Mouse (Mus musculus): ENCODE data around the gene Rnf2.

Rnf2 gene

DNA sequence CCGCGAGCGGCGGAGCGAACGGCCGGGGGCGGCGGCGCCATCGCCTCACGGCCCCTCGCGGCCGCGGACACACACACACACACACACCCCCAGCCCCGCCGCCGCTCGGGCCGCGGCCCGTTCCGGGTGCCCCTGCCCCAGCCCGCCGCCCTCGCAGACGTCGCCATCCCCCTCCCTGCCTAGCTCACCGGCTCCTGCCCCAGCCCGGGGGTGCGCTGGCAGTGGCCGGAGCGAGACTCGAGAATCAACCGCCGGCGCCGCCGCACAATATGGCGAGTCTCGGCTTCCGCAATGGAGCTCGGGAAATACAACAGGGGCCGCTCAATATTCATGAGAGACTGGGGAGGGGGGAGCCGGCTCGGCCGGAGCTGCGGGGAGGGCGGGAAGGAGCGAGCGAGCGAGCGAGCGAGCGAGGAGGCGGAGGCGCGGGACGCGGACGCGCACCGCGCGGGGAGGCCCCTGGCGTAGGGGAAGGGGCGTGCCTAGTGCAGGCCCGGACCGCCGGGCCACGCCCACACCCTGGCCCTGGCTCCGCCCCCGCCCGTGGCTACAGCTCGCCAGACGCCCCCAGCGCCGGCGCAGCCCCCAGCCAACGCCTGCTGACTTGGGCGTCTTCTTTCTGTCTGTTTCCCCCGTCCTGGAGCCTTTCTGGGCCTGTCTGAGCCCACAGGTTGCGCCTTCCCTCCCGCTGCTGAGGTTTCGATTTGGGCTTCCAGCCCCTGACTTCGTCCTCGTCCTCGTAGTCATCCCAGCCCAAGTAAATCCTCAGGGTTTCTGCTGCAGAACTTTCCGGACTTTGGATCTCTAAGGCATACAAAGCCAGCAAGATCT lies at the start of gene Rnf2:
Rnf2 (minus strand) TSS at position 425 of the 831 bp plus-strand sequence.
- peak; percentile 80 to 86 for DNase-seq (ENCODE audit: low spot score in 2 of 2)

DNA sequence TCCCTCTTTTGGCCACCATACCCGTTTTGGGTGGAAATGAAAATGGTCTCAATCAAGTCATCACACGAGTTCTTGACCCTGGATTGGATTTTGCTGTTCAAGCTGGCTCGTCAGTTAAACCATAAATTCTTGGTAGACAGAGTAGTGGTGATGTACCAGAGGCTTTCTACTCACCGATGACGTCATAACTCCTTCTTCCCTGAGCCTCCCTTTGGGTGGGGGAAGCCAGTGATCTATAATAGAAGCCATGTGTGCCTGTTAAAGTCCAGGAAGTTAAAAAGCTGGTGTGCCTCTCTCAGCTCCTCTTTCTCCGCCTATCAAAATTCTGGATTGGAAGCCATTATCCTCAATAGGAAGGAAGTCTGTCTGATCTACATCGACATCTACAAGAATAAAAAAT lies 49.0 kb upstream of the Rnf2 start:
- no peak for DNase-seq (ENCODE audit: low spot score in 2 of 2)

DNA sequence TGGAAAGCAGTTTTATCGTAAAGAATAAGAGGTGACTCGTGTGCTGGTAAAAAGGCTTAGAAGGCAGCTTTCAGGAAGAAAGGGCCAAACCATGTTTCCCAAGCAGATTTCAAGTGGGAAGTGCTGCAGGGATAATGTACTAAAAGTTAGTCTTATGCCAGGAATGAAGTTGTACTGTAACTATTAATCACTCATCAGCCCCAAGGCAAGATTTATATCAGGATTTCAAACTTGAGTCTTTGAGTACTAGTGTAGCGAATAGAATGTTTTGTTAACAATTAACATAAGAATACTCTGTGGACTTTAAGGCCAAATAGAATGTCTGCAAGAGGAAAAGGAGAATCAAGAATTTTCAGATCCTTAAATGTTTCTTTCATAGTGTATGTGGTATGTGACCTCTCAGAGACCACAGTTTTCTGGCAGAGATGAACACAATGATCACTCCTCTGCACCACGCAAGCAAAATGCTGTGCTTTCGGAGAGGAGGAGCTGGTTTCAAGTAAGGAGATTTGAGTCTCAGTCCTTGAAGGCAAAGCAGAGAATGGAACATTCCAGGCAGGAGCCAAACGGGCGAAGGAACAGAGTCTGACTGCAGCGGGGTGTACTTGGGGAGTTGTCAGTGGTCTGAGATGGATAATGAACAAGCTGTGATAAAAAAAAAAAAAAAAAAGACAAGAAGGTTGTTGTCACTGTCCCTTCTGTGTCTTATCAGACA lies 48.3 kb upstream of the Rnf2 start:
- no peak for DNase-seq (ENCODE audit: low spot score in 2 of 2)

DNA sequence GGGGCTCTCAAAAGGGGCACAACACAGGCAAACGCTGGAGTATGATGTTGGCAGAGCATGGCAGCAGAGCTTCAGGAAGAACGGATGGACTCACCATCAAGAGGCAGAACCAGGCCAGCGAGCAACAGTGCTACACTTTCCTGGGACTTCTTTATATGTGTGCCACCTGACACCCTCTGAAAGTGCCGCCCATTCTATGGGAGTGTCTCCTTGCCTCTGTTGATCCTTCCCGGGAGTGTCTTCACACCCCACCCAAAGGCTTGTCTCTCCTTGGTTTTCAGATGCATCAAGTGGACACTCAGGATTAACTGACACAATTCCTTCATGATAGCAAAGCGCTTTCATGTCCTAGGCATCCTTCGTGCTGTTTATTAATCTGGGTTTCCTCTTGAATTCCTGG lies 44.8 kb upstream of the Rnf2 start:
- no peak for DNase-seq (ENCODE audit: low spot score in 2 of 2)

DNA sequence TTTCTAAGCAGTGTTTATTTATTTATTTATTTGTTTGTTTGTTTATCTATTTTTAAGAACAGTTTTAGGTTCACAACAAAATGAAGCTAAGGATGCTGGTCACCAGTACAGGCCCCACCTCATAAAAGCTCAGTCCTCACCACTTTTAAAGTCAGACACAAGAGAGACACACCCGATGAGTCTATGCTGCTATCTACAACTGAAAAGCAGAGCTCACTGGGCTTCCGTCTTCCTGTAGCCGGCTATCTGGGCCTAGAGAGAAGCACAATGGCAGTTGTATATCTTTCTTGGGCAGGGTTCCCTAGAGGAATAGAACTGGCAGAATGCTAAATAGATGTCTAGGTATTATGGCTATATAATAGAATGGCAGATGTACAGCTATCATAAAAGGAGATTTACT lies 43.8 kb upstream of the Rnf2 start:
- DNase-seq (ENCODE audit: low spot score in 2 of 2): no peak

DNA sequence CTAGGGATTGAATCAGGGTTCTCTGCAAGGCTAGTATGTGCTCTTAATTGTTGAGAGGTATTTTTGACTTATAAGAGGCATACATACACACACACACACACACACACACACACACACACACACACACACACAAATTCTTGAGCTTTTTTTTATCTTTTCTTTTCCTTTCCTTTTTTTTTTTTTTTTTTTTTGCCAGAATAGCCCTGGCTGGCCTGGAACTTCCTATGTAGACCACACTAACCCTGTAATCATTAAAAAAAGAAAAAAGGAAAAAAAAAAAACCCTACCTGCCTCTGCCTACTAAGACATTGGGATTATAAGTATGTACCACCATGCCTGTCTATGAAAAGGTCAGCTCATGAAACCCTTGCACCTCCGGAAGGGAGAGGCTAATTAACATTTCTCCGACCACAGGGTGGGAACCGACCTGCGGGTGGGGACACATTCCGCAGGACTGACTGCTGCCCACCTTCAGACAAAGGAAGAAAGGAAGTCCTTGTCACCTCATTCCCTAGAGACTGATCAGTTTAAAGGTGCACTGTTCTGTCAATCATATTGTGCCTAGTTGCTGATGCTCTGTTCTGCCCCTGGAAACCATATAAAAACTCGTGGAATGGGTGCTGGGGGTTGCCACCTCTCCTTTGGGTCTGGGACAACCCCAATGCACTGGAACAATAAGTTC lies 43.2 kb upstream of the Rnf2 start:
- no peak for DNase-seq (ENCODE audit: low spot score in 2 of 2)

DNA sequence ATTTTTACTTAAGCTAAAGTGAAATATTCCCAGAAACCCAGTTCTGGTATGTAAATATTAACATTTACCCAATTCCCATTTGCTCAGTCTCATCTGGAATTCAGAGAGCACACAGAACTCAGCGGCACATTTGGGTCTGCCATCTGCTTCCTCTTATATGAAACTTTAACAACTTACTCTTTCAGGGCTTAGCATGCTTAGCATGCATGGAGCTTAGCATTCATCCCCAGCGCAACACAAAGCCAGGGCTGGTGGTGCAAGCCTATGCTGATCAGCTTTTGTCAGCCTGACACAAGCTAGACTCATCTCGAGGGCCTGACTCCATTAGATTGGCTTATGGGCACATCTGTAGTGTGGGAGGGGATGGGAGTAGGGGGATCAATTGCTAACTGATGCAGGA lies 25.9 kb upstream of the Rnf2 start:
- peak in 1 of 2 experiments; percentile 18 for DNase-seq (ENCODE audit: low spot score in 2 of 2)

DNA sequence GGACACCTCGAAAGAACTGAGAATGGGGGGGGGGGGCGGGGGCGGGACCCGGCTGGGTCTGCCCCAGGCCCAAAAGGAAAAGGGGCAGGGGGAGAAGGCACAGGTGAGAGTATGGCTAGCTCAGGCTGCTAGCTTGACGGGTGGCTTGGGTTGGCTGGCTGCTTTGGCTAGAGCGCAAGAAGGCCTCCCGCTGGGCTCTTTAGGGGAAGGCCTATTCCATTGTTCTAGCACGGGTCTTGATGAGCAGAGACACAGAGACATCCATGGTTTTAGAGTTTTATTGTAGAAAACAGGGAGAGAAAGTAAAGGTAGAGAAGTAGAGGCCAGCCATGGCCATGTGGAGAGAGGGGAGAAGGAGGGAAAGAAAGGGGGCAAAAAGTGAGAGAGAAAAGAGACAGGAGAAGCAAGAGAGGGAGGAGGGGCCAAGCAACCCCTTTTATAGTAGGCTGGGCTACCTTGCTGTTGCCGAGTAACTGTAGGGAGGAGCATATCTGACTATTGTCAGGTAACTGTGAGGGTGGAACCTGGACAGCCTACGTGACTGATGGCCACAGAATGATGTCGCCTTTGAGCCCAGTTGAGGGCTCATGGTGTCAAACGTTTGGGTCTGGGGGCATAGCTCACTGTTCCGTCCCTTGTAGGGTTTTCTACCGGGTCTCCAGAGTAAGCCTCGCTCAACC lies 17.0 kb upstream of the Rnf2 start:
- no peak for DNase-seq (ENCODE audit: low spot score in 2 of 2)

DNA sequence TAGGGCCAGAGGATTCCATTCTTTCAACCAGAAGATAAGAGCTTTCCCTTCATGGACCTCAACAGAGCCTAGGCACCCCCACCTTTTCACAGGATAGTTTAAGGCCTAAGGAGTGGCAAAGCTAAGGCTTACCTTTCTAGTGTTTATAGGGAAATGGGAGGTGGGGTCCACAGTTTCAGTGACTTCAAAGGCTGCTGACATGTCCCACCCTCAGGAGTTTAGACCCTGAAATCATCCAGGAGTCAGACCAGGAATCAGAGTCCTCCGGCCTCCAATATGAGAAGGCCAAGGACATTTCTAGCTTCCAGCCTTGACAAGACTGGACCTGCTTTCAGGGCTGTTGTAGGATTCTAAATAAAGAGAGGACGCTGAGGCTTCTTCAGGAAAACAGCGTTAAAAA lies 16.1 kb upstream of the Rnf2 start:
- no peak for DNase-seq (ENCODE audit: low spot score in 2 of 2)

DNA sequence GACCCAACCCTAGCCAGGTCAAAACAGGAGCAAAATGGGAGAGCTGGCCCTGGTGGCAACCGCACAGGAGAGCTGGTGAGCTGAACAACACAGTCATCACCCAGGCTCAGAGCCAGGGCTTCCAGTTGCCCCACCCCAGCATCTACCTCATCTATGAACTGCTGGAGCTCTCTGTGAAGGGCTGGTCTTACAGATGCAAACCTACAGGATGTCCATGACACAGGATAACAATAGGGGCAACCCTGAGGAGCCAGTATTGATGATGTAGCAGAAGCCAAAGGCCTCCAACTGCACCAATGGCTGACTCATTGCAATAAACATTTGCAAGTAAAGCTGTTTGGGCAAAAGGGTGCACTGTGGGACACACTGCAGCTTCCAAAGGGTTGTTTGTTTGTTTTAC lies 15.0 kb upstream of the Rnf2 start:
- DNase-seq (ENCODE audit: low spot score in 2 of 2): no peak

DNA sequence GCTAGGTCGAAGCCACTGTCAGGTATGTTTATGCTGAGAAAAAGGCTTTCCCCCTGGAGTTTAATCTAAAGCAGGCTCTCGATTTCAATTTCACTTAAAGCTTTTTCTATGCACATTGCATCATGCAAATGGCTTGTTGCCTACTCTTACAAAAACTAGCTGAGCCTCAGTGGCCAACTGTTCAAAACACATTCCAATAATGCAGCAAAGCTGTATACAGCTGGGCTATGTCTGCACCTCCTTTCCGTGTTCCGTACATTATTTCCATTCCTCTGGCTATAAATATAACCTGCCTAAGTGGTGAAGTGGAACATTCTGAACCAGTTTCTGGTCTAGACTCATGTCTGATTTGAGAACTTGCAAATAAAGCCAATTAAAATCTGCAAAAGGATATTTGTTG lies 13.4 kb upstream of the Rnf2 start:
- peak in 1 of 2 experiments; percentile 28 for DNase-seq (ENCODE audit: low spot score in 2 of 2)

DNA sequence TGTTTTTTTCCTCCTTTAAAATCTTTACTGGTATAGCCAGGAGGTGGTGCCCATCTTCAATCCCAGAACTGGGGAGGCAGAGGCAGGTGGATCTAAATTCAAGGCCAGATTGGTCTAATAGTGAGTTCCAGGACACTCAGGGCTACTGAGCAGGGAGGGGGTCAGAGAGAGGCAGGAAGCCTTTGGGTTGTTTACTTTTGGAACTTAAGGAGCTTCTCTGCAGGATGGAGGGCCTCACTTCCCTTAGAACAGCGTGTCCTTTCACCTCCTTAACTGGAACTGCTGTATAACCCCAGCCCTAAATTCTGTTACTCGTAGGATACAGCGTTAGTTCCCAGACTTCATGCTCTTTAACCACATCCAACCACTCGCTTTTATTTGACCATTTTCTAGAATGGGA lies 10.1 kb upstream of the Rnf2 start:
- DNase-seq (ENCODE audit: low spot score in 2 of 2): no peak

DNA sequence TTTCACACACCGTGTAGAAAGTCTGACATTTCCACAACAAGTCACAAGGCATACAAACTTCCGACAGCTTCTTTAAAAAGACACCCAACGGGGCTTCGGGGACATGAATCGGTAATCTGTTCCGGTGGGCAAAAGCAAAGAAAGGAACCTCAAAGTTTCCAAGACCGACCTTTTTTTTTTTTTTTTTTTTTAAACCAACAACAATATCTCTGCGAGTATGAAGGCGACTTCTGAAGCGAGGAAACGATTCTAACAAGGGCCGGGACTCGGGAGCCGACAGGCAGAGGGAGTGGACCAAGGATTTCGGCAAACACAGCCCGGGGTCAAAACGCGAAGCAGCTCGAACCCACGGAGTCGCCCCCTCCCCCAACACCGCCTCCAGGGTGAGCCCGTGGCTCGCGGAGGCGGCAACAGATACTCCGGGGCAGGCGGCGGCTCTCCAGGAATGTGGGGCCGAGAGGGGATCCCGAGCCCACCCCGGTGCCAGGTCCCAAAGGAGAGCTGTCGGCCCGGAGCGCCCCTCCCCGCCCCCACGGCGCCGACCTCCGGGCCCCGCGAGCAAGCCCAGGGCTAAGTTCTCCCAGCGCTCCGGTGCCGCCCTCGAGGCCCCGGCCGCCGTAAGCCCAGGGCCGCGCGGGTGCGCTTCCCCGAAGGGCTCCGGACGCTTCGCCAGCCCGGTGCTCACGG lies 797 bp downstream of the Rnf2 start:
- DNase-seq (ENCODE audit: low spot score in 2 of 2): peak; percentile 16

DNA sequence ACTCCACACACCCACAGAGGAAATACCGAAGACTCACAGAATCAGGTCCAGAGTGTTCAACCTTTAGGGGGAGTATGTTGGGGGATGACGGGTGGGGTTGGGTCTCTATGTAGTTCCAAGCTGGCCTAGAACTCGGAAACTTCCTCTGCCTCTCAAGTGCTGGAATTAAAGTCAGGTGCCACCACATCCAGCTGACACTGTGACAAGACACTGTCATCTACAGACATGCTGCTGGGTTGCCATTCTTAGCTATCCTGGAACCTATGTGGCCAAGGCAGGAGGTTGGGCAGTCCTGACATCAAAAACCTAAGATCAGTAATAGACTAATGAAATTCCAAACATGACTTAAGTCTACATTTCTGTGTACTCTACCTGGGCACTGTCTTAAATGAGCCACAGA lies 2.4 kb downstream of the Rnf2 start:
- no peak for DNase-seq (ENCODE audit: low spot score in 2 of 2)

DNA sequence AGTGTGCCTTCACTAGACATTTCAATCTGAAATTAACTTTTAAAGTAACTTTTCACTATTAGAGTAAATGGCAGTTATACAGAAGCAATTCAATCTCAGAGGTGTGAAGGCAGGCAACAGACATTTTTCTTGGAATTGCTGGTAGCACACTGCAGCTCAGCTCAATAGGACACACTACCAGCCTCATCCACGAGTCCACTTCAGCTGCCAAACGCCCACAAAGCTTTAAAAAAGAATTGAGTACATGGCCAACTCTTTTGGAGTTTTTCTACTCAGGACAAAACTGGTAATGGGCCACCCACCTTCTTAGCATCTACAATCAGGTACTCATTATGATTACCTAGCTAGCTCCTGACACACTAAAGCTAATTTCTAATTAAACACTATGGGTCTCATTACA lies 2.8 kb downstream of the Rnf2 start:
- peak in 1 of 2 experiments; percentile 24 for DNase-seq (ENCODE audit: low spot score in 2 of 2)

DNA sequence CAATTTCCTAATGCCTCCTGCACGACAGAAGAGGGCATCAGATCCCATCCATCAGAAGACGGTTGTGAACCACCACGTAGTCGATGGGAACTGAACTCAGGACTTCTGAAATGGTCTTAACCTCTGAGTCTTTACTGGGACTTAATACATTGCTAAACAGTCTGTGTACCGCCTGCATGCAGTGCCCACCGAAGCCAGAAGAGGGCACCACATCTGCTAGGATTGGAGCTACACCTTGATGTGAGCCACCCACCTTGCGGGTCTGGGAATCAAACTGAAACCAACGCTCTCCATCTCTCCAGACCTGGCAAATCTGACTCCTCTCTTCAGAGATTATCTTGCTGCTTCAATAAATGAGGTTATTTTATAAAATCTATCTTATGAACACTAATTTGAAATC lies 3.7 kb downstream of the Rnf2 start:
- no peak for DNase-seq (ENCODE audit: low spot score in 2 of 2)

DNA sequence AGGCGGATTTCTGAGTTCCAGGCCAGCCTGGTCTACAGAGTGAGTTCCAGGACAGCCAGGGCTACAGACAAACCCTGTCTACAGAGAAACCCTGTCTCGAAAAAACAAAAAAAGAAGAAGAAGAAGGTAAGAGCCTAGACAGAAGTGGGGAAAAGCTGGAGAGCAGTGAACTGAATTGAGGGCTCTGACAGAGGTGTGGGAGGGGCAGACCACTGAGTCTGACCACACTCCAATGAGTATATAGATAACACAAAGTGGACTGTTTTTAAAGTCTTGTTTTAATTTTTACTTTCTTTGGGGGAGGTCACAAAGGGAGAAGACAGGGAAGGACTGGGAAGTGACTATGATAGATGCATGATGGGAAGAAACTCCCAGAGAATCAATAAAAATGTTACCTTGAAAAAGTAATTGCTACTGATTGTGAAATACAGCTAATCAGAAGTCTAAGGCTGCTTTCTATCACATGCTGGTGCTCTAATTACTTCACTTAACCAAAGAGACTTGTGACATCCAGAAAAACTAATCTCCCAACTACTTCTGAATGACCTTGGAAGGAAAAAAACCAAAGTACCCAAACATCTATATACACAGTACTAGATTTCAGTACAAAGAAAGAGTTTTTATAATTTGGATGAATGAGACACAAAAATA lies 5.0 kb downstream of the Rnf2 start:
- no peak for DNase-seq (ENCODE audit: low spot score in 2 of 2)

DNA sequence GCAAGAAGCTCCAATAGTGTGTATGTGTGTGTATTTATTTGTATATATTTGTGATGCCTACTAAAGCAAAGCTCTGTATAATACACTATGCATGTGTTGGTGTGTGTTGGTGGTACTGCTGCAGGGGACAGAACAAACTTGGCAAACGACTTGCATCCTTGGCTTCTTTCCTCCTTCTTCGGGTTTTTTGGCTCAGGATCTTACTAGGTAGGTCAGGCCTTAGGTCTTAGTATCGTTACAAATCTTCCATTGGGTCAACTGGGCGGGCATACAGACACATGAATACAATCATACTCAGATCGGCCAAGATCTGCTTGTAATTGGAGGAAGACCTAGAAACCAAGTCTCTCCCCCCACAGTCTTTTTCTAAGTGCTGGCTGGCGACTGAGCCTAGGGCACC lies 6.0 kb downstream of the Rnf2 start:
- DNase-seq (ENCODE audit: low spot score in 2 of 2): no peak

DNA sequence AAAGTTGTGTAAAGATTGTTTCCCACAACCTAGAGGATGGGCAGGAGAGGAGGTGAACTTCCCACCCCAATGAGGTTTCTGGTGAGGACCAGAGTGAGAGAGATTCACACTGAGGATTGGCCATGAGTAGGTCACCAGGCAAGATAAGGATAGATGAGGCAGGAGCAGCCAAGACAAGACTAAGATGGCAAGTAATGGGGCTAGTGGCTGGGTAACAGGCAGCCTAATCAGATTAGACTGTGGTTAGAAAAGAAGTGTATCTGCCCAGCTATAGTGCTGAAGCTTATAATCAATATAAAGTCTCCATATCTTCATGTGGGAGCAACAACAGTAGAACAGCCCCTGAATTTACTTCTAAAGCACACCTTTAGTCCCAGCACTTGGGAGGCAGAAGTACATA lies 6.9 kb downstream of the Rnf2 start:
- no peak for DNase-seq (ENCODE audit: low spot score in 2 of 2)

DNA sequence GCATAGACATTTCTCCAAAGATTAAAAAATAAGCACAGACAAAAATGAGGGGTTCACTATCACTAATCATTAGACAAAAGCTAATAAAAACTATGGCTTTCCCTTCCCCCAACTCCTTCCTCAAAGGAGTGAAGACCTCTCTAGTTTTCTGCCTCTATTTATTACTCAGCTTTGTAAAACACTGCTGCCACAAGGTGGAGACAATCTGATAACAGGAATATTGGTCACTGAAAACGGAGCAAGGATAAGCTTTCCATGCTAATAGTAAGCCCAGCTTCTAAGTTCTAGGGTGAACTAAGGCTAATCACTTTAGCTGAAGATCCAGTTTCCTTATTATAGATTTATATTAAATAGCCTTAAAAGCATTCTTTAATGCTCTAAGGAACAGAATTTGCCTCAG lies 8.3 kb downstream of the Rnf2 start:
- DNase-seq (ENCODE audit: low spot score in 2 of 2): no peak

DNA sequence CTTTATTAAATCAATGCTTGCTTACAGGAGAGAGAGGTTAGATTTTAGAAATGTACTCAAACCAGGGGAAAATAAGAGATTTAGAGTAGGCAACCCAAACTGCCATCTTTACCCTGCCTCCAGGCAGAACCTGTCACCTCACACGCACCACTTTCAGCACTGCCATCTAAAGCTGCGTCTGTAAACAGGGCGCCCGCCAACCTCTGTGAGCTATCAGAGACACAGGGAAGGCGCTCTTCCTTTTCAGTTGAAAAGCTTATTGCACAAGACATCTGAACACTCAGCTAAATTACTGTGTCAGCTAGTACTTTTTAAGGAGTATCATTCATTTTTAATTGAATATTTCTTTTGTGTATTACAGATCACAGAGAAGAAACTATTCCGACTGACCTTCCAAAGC lies 10.9 kb downstream of the Rnf2 start:
- DNase-seq (ENCODE audit: low spot score in 2 of 2): no peak

Measured in right cerebral cortex, postnatal 36 days (tissue).